Mouse (Mus musculus): ENCODE results near the gene Trappc5.
A peak's percentile ranks its signal among the peaks of the same experiment; 100 is the strongest.

Trappc5 gene

GRCm38 (mm10) chr8:3676131-3676992 lies at the start of gene Trappc5:
Trappc5 (plus strand) TSS chr8:3676299.
- DNase-seq: peak; percentile 95

DNA sequence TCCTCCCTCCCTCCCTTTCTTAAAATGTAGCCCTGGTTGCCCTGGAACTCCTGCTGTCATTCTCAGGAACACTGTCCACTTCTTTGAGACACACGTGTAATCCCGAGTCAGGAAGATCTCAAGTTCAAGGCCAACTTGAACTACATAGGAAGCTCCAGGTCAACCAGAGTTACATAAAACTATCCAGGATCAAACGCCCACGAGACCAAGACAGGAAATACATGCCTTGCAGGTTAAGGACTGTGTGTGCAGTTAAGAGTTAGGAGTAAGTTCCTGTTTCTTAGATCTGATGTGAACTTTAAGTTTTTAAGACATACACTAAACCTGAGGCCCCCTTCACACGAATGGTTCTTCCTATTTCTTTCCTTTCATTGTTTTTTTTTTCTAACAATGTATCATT lies 49.1 kb upstream of the Trappc5 start:
- no peak for DNase-seq

DNA sequence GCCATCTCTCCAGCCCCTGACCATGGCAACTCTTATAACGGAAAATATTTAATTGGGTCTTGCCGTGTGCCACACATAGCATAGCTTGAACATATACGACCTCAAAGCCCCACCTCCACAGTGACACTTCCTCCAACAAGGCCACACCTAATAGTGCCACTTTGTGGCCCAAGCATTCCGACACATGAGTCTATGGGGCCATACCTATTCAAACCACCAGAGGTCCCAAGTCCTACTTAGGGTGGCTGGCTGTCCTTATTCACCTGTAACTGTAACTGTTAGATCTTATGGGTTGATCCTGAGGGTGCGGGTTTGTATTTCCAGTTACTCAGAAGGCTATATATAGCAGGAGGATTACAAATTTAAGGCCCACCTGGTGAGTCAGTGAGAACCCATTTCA lies 48.1 kb upstream of the Trappc5 start:
- no peak for DNase-seq

DNA sequence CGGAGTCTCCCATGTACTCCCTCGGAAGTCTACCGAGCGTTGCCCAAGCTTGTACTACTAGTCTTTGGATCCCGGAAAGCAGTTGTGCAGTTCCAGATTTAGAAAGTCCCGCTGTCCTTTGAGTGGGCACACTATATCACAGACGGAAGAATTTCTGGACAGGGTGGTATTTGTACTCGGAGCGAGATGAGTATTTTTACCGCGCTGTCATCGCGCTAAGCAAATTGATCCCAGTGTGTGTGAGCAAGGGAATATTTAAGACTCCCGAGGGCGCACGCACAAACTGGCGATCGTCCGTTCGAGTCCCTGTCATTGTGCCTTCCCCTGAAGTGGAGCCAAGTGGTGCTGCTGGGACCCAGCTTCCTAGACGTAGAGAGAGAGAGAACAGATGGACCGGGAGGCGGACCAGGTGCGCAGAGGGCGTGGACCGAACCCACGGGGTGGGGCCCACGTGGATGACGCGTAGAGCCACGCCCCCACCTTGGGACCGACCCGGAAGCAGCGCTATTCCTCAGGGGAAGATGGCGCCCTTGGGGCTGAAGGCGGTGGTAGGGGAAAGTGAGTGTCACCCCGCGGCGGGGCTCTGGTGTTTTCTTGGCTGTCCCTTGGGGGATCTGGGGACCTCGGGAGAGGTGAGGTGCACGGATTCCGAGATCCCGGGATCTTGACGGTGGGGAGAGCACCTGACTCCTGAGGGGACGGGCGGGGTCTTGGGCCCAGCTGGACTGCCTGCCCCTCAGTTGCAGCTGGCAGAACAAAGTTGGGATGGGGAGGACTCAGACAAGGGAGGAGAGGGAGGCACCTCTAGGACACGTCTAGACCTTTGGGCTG lies 45.2 kb upstream of the Trappc5 start, which contains the start of gene Stxbp2:
Gene Stxbp2, plus strand, starts transcription at position 309 of the 831 bp plus-strand sequence.
- DNase-seq: peak; percentile 87

DNA sequence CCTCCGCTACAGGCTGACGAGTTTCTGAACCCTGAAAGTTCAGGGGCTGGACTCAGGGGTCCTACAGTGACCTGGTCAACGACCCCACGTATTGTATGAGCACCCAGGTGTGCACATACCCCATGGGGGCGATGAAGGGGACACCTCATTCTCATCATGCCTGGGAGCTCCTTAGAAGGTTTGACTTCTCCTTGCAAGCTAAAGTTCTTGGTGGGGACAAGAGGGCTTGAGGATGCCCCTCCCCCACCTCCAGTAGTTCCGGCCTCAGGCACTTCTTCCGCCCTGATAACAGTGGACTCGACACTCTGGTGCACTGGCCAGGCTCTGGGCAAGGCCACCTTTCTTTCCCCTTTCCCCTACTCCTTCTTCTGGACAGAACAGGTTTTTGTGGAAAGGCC lies 44.6 kb upstream of the Trappc5 start:
- no peak for DNase-seq

- DNase-seq: peak; percentile 35
Observed at GRCm38 (mm10) chr8:3645804-3646203, 30.3 kb upstream of the Trappc5 start.

GRCm38 (mm10) chr8:3646824-3647531 lies 29.1 kb upstream of the Trappc5 start:
- DNase-seq: no peak

DNA sequence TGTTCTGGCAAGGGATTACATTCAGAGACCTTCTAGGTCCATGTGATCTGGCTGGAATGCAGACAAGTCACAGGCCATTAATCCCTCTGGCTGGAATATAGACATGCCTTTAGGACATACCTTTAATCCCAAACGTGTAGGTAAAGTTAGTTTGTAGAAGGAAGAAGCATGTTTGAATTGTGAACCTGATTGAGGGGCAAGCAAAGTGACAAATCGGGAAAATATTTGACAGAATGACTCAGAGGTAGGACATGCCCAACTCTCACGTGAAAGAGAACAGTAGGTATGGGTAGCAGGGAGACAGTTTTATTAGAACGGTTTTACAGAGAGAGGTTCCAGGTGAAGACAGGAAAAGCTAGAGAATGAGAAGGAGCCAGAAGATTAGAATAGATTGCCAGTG lies 28.5 kb upstream of the Trappc5 start:
- DNase-seq: no peak

GRCm38 (mm10) chr8:3648268-3648667 lies 27.8 kb upstream of the Trappc5 start:
- no peak for DNase-seq

DNA sequence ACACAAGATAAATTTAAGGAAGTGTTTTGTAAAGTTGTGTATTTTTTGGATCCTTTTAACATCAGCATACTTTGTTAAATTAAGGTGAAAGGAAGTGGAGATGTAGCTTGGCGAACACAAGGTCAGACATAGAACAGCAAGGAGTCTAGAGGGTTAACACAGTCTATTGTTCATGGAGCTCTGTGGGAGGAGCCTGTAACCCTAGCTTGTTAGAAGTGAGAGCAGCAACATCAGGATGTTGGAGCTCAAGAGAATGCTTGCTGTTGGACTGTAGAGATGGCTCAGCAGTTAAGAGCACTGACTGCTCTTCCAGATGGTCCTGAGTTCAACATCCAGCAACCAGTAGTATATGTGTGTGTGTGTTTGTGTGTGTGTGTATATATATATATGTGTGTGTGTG lies 27.1 kb upstream of the Trappc5 start:
- no peak for DNase-seq

DNA sequence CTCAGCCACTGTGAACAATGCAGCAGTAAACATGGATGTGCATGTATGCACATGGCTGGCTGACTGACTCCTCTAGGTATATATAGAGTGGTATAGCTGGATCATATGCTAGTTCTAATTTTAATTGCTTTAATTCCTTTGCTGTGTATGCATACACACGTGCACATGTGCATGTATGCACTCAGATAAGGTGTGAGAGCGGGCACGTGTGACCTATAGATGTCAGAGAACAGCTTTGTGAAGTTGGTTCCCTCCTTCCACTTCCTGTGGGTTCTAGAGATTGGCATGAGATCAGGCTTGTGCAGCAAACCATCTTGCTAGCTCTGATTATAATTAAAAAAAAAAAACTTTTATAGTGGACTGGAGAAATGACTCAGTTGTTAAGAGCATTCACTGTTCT lies 23.3 kb upstream of the Trappc5 start:
- no peak for DNase-seq

GRCm38 (mm10) chr8:3654726-3655508 lies 21.2 kb upstream of the Trappc5 start:
- DNase-seq: no peak

DNA sequence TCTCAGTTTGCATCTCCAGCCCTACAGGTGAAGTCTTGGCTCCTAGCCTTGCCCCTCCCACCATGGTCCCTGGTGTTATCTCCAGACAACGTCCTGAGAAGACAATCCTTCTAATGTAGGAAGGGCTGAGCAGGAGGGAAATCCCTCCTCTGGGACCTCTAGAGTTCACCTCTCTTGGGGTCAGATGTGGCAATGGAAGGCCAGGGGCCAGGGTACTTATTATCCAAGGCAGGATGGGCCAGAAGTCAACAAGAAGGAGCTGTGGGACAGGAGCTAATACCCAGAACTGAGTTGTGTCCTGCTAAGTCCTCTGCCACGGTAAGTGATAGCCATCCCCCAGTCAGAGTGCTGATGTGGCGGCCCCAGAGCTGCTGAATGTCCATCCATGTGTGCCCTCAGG lies 20.6 kb upstream of the Trappc5 start, which contains the start of gene Retn:
Gene Retn, plus strand, starts transcription at position 245 of the 400 bp plus-strand sequence.
- DNase-seq: no peak

- no peak for DNase-seq
Observed at GRCm38 (mm10) chr8:3656725-3657381, 19.2 kb upstream of the Trappc5 start.

DNA sequence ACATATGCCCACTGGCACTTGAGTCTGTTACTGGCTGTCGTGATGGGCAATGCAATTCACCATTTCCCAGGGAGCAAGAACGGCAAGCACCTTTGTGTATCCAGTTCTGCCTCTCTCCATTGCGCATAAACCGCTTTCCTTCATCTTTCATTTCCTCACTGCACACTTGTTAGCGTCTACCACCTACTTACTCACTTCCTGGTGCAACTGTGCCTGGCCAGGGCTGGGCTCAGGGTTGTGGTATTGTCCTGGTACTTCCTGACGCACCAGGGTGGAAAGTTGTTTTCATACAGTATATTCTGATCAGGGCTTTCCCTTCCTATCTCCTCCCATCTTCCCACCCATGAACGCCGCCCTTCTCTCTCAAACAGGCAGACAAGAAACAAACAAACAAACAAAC lies 15.2 kb upstream of the Trappc5 start:
- DNase-seq: no peak

GRCm38 (mm10) chr8:3664405-3664804 lies 11.7 kb upstream of the Trappc5 start:
- no peak for DNase-seq

DNA sequence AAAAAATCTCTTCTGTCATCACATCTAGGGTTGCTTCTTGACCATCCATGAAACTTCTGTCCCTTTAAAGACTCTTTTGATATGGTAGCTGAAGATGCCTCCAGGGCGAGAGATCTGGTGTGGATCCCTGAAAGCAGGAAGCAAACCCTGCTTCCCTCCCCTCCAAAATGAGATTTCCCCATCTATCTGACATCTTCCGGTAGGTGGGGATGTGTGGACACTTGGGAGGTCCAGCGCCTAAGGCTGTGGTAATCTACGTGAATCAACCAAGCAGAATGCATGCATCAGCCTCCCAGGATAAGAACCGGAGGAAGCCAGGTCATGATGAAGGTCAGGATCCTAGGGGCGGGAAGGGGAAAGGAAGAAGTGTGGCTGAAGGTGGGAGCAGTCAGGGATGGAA lies 10.6 kb upstream of the Trappc5 start, which contains the start of gene Mcemp1:
Gene Mcemp1, plus strand, starts transcription at position 248 of the 400 bp plus-strand sequence.
- no peak for DNase-seq

DNA sequence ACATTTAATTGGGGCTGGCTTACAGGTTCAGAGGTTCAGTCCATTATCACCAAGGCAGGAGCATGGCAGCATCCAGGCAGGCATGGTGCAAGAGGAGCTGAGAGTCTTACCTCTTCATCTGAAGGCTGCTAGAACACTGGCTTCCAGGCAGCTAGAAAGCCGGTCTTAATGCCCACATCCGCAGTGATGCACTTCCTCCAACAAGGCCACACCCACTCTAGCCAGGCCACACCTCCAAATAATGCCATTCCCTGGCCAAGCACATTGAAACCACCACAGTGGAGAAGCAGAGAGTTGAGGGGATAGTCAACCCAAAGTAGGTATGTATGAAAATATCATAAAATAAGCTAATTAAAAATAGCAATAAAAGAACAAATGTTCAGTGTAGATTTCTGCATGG lies 5.7 kb upstream of the Trappc5 start:
- DNase-seq: no peak

GRCm38 (mm10) chr8:3671980-3672491 lies 4.1 kb upstream of the Trappc5 start, which contains the start of gene Fcor:
Fcor (minus strand) TSS chr8:3672362.
- DNase-seq: peak; percentile 91

GRCm38 (mm10) chr8:3674671-3675070 lies 1.4 kb upstream of the Trappc5 start:
- no peak for DNase-seq

DNA sequence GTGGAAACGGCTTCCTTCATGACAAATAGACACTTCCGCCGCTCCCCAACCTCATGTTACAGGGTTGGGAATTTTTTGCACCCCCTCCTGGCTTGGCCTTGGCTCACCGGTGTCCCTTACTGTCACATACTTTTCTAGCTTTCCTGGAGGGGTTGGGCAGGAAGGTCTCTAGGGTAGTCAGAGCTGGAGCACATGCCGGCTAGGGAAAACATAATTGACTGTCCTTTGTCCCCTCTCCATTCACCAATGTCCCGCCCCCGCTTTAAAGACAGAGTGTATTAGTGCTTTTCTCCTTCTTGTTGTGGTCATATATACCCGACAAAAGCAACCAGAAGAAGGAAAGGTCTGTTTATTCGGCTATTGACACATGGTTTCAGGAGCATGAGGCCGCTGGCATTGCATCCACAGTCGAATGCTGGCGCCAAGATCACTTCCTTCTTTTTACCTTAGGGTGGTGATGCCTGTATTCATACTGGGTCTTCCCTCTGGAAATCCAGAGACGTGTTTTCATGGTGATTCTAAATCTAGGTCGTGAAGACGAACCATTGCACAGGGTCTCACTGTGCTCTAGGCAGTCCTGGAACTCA lies 987 bp downstream of the Trappc5 start:
- DNase-seq: peak; percentile 41

Data from cerebellum, adult 9-11 months (tissue).